ENCODE assay signal across 8 mouse cellular contexts in the genomic region with DNA sequence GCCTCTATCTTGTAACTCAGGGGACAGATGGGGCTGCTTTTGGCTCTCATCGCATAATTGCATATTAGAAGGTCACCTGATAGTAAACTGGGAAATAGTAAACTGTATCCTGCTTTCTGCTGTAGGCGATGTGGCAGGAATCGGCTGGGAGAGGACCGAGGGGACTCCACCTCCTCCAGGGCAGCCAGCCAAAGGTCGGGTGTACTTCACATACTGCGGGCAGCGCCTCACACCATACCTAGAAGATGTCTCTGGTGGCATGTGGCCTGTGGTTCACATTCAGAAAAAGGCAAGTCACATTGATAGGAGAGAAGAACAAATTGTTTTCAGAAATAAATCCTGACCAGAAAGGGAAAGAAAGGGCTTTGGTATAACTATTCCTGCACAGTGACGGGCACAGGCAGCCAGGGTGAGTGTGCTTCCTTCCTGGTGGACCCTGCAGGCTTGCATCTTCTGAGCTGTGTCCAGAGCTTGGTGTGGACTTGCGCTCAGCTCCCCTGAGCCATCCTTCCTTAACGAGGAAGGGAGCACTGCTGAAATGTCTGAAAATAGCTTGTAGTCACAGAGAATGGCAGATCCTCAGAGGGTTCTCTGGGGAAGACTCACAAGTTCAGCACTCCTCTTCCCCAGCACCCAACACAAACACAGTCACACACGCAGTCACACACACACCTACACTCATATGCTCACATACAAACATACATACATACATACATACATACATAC. TPM values are rescaled to one million over a fixed set of nuclear protein-coding genes. Genes with fewer than 3 reads are reported as not detected.
A peak's percentile ranks its signal among the peaks of the same experiment; 100 is the strongest.
DNase-seq lines count a peak whose midpoint lies in the region; ATAC-seq and TF ChIP-seq lines count a peak whose summit lies in the region.

No protein-coding gene starts in this region.

- in situ Hi-C loops in Patski (cut with MboI; ENCODE audit: low pct_unique_long_range_greater_than_20kb): no loop called here

- ATAC-seq in Patski: peak; percentile 26
- ATAC-seq in heart, embryonic 15.5 days (replicated peaks; ENCODE audit: insufficient number of reproducible peaks, insufficient read depth, low FRiP score, low read depth): no peak

- WGBS in heart, embryonic 15.5 days: 56% methylated on average over 11 of the region's 11 CpGs
- WGBS in macrophage (ENCODE audit: missing documents): 63% methylated on average over 11 of the region's 11 CpGs

- H3K4me1 ChIP-seq in heart, embryonic 15.5 days (replicated peaks): peaks cover 3% of the 10 kb centered on the region; the same call in 1 of the 2 replicates

- CTCF ChIA-PET in Patski (lab: Charles Lee): no interaction called here

- H3K36me3 ChIP-seq in heart, embryonic 15.5 days: peaks cover 81% of the 10 kb centered on the region
- H3K36me3 ChIP-seq in macrophage (ENCODE audit: inconsistent target): peaks cover 57% of the 10 kb centered on the region

- POLR2A ChIA-PET in Patski (lab: Charles Lee): no interaction called here

- H3K27ac ChIP-seq in heart, embryonic 15.5 days: peak overlapping the region; percentile 68
- peak overlapping the region; percentile 39 for H3K27ac ChIP-seq in macrophage

- H3K79me2 ChIP-seq in macrophage (ENCODE audit: inconsistent target): no peaks in the 10 kb centered on the region

- H3K9ac ChIP-seq in heart, embryonic 15.5 days: 0 out of 2 replicates have a peak overlapping the region, but pooled peaks have one; percentile 28

- H3K9me3 ChIP-seq in heart, embryonic 15.5 days (replicated peaks): no peaks in the 10 kb centered on the region

- H3K27me3 ChIP-seq in Patski: no peaks in the 10 kb centered on the region
- H3K27me3 ChIP-seq in heart, embryonic 15.5 days: no peaks in the 10 kb centered on the region

- peak overlapping the region; percentile 36 for H3K4me3 ChIP-seq in heart, embryonic 15.5 days
- peak overlapping the region; percentile 32 for H3K4me3 ChIP-seq in macrophage (ENCODE audit: inconsistent target)

- no peak for TF ChIP-seq CTCF in Patski (IDR thresholded peaks at IDR 0.05)

- H3K4me2 ChIP-seq in heart, embryonic 15.5 days: peak overlapping the region; percentile 51

- peak; percentile 36 for DNase-seq in CD4-positive helper T cell, adult 2 months (ENCODE audit: low read depth, low spot score)
- DNase-seq in Patski (ENCODE audit: low read depth, low spot score): no peak
- peak; percentile 68 for DNase-seq in kidney, postnatal 10 days
- DNase-seq in urinary bladder, adult 18-20 months (ENCODE audit: low spot score in 2 of 2): no peak
- DNase-seq in left cerebral cortex, postnatal 4 days: no peak
- no peak for DNase-seq in c-Kit-positive CD71-positive TER-119-positive erythroid progenitor cells, embryonic 14.5 days (ENCODE audit: low spot score)

- intact Hi-C loops in left cerebral cortex, postnatal 4 days (cut with DNase I): no loop called here

RNA-seq across cellular contexts. Expression of a gene that starts 55.9 kb away (rescaled TPM):
- polyA plus RNA-seq in Patski (2021) (37.5 TPM), macrophage (2018) (97.3 to 304 TPM (median 148 TPM) in 3 replicates)
- polyA plus RNA-seq in heart, embryonic 15.5 days (2015; fragmentation: Nextera tagmentation; extraction: Ambion mirVana): 64.5 and 89.4 TPM in 2 replicates
- 1,000 to 10,000 TPM in 14 of 26 experiments, 100 to 1,000 TPM in 12; 286 to 2,059 (median 1,214) TPM for total RNA-seq in macrophage (2018; cell fraction: chromatin; rRNA removed)
- 100 to 1,000 TPM; 129 to 462 (median 246) TPM for total RNA-seq in macrophage (2018; cell fraction: cytosol; rRNA removed)
- total RNA-seq in macrophage (2018; cell fraction: nucleus; rRNA removed): 1,000 to 10,000 TPM in 9 of 26 experiments, 100 to 1,000 TPM in 17; 314 to 1,459 (median 713) TPM
- 100 to 1,000 TPM; 111 to 120 TPM for total RNA-seq in left cerebral cortex, postnatal 4 days (2021)

Comparison
In these comparisons a context has a peak if more than half of its experiments do, and no peak if none do; other contexts are left out.
1. DNase-seq: peak in CD4-positive helper T cell, adult 2 months (single experiment) and kidney, postnatal 10 days (single experiment); none in Patski (single experiment), urinary bladder, adult 18-20 months (0 of 2), left cerebral cortex, postnatal 4 days (single experiment) and c-Kit-positive CD71-positive TER-119-positive erythroid progenitor cells, embryonic 14.5 days (single experiment).